Mouse (Mus musculus) bone marrow macrophage, adult 2 months (primary cell): ENCODE measurements around the gene Cast. TPM values are rescaled to one million over a fixed set of nuclear protein-coding genes. Genes with fewer than 3 reads are reported as not detected.

Experiments used
- H3K27ac ChIP-seq: 2 replicates; pipeline ENCODE4 v1.5.1; 2012; ENCODE audit warnings: low read depth, low read length; ENCODE audit not compliant: insufficient read depth
- H3K4me1 ChIP-seq: 2 replicates; pipeline ENCODE4 v1.6.1; 2012; ENCODE audit warnings: low read length; ENCODE audit not compliant: control insufficient read depth, insufficient read depth
- H3K4me3 ChIP-seq: 2 replicates; pipeline ENCODE4 v1.5.1; 2012; ENCODE audit warnings: mild to moderate bottlenecking, low read length, moderate library complexity; ENCODE audit not compliant: insufficient read depth
- CTCF ChIP-seq: IDR thresholded peaks from 2 replicates; pipeline ENCODE4 v1.5.1; 2012; ENCODE audit warnings: low read depth, mild to moderate bottlenecking, low read length, moderate library complexity
- POLR2A ChIP-seq: IDR thresholded peaks from 2 replicates; pipeline ENCODE4 v1.6.1; 2012; ENCODE audit warnings: mild to moderate bottlenecking, low read depth, low read length, borderline replicate concordance
- polyA plus RNA-seq: library from polyadenylated mRNA; stranded (reverse); fragments of >200 nt; gene quantifications from 2 replicates; pipeline ENCODE4 v1.2.4, GENCODE M21; 2012; ENCODE audit not compliant: missing spikeins, insufficient read depth, insufficient read length

Cast gene
- polyA plus RNA-seq, 1 experiment = 133 TPM

- Histone ChIP-seq H3K4me1 (no peaks in the 10 kb centered on the region), H3K4me3 (no peak overlapping the region), H3K27ac (no peak overlapping the region)
- TF ChIP-seq CTCF = no peak
- no peak for TF ChIP-seq POLR2A
These were observed 89.6 kb downstream of the Cast start for GRCm38 (mm10) chr13:74719002-74719401.

- H3K4me3 ChIP-seq = no peak overlapping the region
- TF ChIP-seq CTCF (no peak), POLR2A (no peak)
- no peak overlapping the region for H3K27ac ChIP-seq
These were observed 112.4 kb downstream of the Cast start for GRCm38 (mm10) chr13:74696225-74696624.

GRCm38 (mm10) chr13:74695497-74696193 is 113.0 kb downstream of the Cast start:
- TF ChIP-seq CTCF = no peak
- no peak for TF ChIP-seq POLR2A
- H3K27ac ChIP-seq = no peak overlapping the region
- H3K4me3 ChIP-seq = no peak overlapping the region
- no peaks in the 10 kb centered on the region for H3K4me1 ChIP-seq

More at GRCm38 (mm10) chr13:74696225-74696624, 112.4 kb downstream of the Cast start:
- no peaks in the 10 kb centered on the region for H3K4me1 ChIP-seq

Other genes with a start within 250 kb of the Cast start
- gene Erap1, start 169.2 kb downstream of the Cast start, polyA plus RNA-seq = 50.4 and 68.5 TPM in 2 replicates